Mouse (Mus musculus) liver, embryonic 11.5 days (tissue): ENCODE results near the gene Lats2. TPM values are rescaled to one million over a fixed set of nuclear protein-coding genes. Genes with fewer than 3 reads are reported as not detected.
A peak's percentile ranks its signal among the peaks of the same experiment; 100 is the strongest.

Source experiments
- ATAC-seq: fragments of 200-750 bp; cut with Nextera tagmentation; replicated peaks from 2 replicates; pipeline ENCODE4 v1.8.0; 2017; ENCODE audit warnings: moderate number of reproducible peaks, mild to moderate bottlenecking, moderate TSS enrichment, moderate library complexity; ENCODE audit not compliant: low FRiP score
- DNase-seq: peaks from one replicate; pipeline ENCODE4 v3.0.0-alpha.2; 2017; ENCODE audit warnings: low spot score
- H3K27ac ChIP-seq: fragments of 300-500 bp; sonication (generic); 2 replicates; pipeline ENCODE4 v1.5.1; 2014; ENCODE audit warnings: mild to moderate bottlenecking, low read depth, low read length, control low read depth
- H3K27me3 ChIP-seq: fragments of 300-500 bp; sonication (generic); replicated peaks from 2 replicates; pipeline ENCODE4 v1.6.1; 2014; ENCODE audit warnings: low read length, mixed read lengths; ENCODE audit not compliant: control insufficient read depth, insufficient read depth
- H3K36me3 ChIP-seq: fragments of 300-500 bp; sonication (generic); 2 replicates; pipeline ENCODE4 v1.6.1; 2014; ENCODE audit warnings: mild to moderate bottlenecking, low read length, moderate library complexity, mixed read lengths; ENCODE audit not compliant: control insufficient read depth, insufficient read depth
- H3K4me1 ChIP-seq: fragments of 300-500 bp; sonication (generic); replicated peaks from 2 replicates; pipeline ENCODE4 v1.6.1; 2014; ENCODE audit warnings: low read length, mixed read lengths; ENCODE audit not compliant: control insufficient read depth, insufficient read depth
- H3K4me2 ChIP-seq: fragments of 300-500 bp; sonication (generic); 2 replicates; pipeline ENCODE4 v1.6.1; 2014; ENCODE audit warnings: mild to moderate bottlenecking, control low read depth, moderate library complexity
- H3K4me3 ChIP-seq: fragments of 300-500 bp; sonication (generic); 2 replicates; pipeline ENCODE4 v1.5.1; 2014; ENCODE audit warnings: low read depth, low read length, control low read depth
- H3K9ac ChIP-seq: fragments of 300-500 bp; sonication (generic); 2 replicates; pipeline ENCODE4 v1.6.1; 2014; ENCODE audit warnings: low read depth, low read length, control low read depth
- H3K9me3 ChIP-seq: fragments of 300-500 bp; sonication (generic); 2 replicates; pipeline ENCODE4 v1.6.1; 2016; ENCODE audit warnings: low read length, inconsistent platforms, mixed read lengths; ENCODE audit not compliant: control insufficient read depth
- WGBS: fragments of 180-500 bp; shearing (Covaris S2); extraction: QIAGEN DNeasy Blood & Tissue Kit; methylation state at CpG from one replicate; pipeline ENCODE4 v1.1.7; 2014; 5-methylcytosine and 5-hydroxymethylcytosine counted together
- polyA plus RNA-seq: library from polyadenylated mRNA; unstranded; fragments of >200 nt; fragmentation: Nextera tagmentation; extraction: Ambion mirVana; gene quantifications from 2 replicates; pipeline ENCODE4 v1.2.1, GENCODE M21; 2014

Gene Lats2
- polyA plus RNA-seq = 8.7 and 9.7 TPM in 2 replicates

DNA sequence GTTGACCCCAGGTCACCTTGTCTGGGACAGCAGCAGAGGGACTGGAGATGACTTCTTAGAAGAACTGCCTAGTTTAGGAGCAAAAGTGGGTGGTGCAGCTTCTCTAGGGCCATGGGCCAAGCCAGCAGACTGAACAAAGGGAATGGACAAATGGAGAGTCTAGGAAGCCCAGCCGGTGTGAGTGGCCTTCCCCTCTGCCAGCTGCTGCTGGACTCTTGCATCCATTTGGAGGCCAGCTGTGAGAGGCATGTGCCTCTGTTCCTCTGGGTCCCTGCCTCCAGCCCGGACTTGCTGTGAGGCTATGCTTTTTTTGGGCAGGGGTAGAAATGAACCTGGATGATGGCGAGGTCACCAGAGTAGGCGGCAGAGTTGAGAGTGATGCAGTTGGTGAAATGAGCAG, at the start of gene Lats2:
Gene Lats2, minus strand, starts transcription at position 152 of the 400 bp plus-strand sequence.
- Histone ChIP-seq H3K4me2 (no peak within 1 kb of the TSS), H3K27ac (no peak within 1 kb of the TSS)

DNA sequence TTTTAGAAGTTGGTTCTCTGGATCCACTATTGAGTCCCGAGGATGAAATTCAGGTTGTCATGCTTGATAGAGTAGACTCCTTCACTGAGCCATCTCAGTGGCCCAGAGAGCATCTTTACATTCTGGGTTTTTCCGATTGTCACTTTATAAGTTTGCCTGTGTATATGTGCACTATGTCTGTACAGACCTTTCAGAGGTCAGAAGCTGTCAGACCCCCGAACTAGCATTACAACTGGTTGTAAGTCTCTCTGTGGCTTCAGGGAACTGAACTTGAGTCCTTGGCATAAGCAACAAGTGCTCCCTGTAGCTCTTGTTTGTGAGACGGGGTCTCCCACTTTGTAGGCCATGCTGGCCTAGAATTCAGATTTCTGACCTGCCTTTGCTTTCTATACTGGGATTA, 45.5 kb upstream of the Lats2 start:
- Histone ChIP-seq H3K36me3 (peaks cover 37% of the 10 kb centered on the region), H3K4me1 (peaks cover 5% of the 10 kb centered on the region), H3K4me2 (no peak overlapping the region), H3K4me3 (no peak overlapping the region), H3K27ac (no peak overlapping the region), H3K9me3 (no peaks in the 10 kb centered on the region), H3K9ac (no peak overlapping the region), H3K27me3 (no peaks in the 10 kb centered on the region)
- WGBS = 89% methylated on average over 4 of the region's 4 CpGs
- ATAC-seq (no peak), DNase-seq (no peak)

More for the DNA sequence above, at the start of gene Lats2:
- ATAC-seq (no peak), DNase-seq (no peak)
- Histone ChIP-seq H3K4me3 (no peak within 1 kb of the TSS), H3K9ac (no peak within 1 kb of the TSS), H3K9me3 (no peaks in the 10 kb centered on the region), H3K36me3 (no peaks in the 10 kb centered on the region), H3K27me3 (no peaks in the 10 kb centered on the region), H3K4me1 (peaks cover 8% of the 10 kb centered on the region)
- 88% methylated on average over 4 of the region's 4 CpGs for WGBS

- no peaks in the 10 kb centered on the region for H3K9me3 ChIP-seq
- H3K27me3 ChIP-seq = no peaks in the 10 kb centered on the region
- H3K9ac ChIP-seq = peak within 1 kb of the TSS; percentile 87
- peaks cover 5% of the 10 kb centered on the region for H3K4me1 ChIP-seq
- peak within 1 kb of the TSS; percentile 59 for H3K27ac ChIP-seq
- H3K4me2 ChIP-seq = peak within 1 kb of the TSS; percentile 92
- peaks cover 16% of the 10 kb centered on the region for H3K36me3 ChIP-seq
- H3K4me3 ChIP-seq = peak within 1 kb of the TSS; percentile 90
- WGBS = under 1% methylated on average over 89 of the region's 99 CpGs
- ATAC-seq (peak; percentile 95), DNase-seq (peak; percentile 98)
Observed at GRCm38 (mm10) chr14:57797991-57798931, 40.1 kb upstream of the Lats2 start, which contains the start of gene Sap18. Sap18 (plus strand) TSS chr14:57798180.

DNA sequence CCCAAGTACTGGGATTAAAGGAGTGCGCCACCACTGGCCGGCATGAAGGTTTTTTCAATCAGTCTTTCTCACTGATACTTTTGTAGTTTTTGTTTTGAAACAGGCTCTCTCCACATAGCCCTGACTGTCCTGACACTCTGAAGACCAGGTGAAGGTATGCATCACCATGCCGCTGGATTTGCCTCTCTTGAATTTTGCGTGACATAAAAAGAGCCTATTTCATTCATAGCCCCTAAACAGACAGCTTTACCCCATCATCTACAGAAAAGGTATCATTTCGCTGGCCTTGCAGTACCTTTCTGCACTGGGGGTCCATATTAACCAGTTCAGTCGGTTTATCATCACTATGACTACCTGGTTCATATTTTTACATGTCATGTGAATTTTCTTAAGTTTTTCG, 39.4 kb upstream of the Lats2 start:
- no peak overlapping the region; the same call in 1 of the 2 replicates for H3K27ac ChIP-seq

GRCm38 (mm10) chr14:57791171-57791570, 33.0 kb upstream of the Lats2 start:
- 78% methylated on average over 4 of the region's 4 CpGs for WGBS
- DNase-seq = no peak
- Histone ChIP-seq H3K27me3 (no peaks in the 10 kb centered on the region), H3K9ac (no peak overlapping the region), H3K9me3 (no peaks in the 10 kb centered on the region), H3K4me1 (no peaks in the 10 kb centered on the region), H3K36me3 (no peaks in the 10 kb centered on the region), H3K27ac (no peak overlapping the region), H3K4me2 (no peak overlapping the region), H3K4me3 (no peak overlapping the region)
- no peak for ATAC-seq

More for the DNA sequence above, 39.4 kb upstream of the Lats2 start:
- H3K4me1 ChIP-seq = peaks cover 5% of the 10 kb centered on the region
- peak overlapping the region; percentile 78 for H3K4me2 ChIP-seq
- H3K36me3 ChIP-seq = peaks cover 12% of the 10 kb centered on the region
- peak; percentile 24 for ATAC-seq
- H3K9ac ChIP-seq = peak overlapping the region; percentile 53; the same call in 1 of the 2 replicates
- no peaks in the 10 kb centered on the region for H3K27me3 ChIP-seq
- no peak for DNase-seq
- H3K4me3 ChIP-seq = peak overlapping the region; percentile 90
- H3K9me3 ChIP-seq = no peaks in the 10 kb centered on the region
- WGBS = 9% methylated on average over 7 of the region's 7 CpGs

- ATAC-seq = no peak
- 83% methylated on average over 9 of the region's 9 CpGs for WGBS
- Histone ChIP-seq H3K9me3 (no peaks in the 10 kb centered on the region), H3K4me2 (no peak overlapping the region), H3K27ac (no peak overlapping the region), H3K36me3 (no peaks in the 10 kb centered on the region), H3K4me3 (no peak overlapping the region), H3K27me3 (no peaks in the 10 kb centered on the region), H3K9ac (no peak overlapping the region), H3K4me1 (no peaks in the 10 kb centered on the region)
- DNase-seq = no peak
Observed at GRCm38 (mm10) chr14:57789759-57790158, 31.6 kb upstream of the Lats2 start.

DNA sequence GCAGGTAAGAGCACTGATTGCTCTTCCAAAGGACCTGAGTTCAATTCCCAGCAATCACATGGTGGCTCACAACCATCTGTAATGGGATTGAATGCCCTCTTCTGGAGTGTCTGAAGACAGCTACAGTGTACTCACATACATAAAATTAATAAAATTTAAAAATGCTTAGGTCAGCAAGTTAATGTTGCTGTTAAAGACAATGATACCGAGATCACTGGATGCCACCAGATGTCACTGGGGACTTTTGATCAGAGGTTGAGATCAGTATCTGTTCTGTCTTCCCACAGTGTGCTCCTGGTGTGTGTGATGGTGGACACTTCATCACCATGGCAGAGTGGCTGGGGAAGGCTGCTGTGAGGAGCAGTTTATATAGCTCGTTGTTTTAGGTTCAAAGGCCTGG, 31.1 kb upstream of the Lats2 start:
- H3K27me3 ChIP-seq = no peaks in the 10 kb centered on the region
- 77% methylated on average over 2 of the region's 2 CpGs for WGBS
- no peaks in the 10 kb centered on the region for H3K36me3 ChIP-seq
- H3K4me1 ChIP-seq = no peaks in the 10 kb centered on the region
- no peak overlapping the region for H3K9ac ChIP-seq
- H3K9me3 ChIP-seq = no peaks in the 10 kb centered on the region
- no peak overlapping the region for H3K4me2 ChIP-seq
- no peak overlapping the region for H3K4me3 ChIP-seq
- DNase-seq = no peak
- no peak overlapping the region for H3K27ac ChIP-seq
- no peak for ATAC-seq

DNA sequence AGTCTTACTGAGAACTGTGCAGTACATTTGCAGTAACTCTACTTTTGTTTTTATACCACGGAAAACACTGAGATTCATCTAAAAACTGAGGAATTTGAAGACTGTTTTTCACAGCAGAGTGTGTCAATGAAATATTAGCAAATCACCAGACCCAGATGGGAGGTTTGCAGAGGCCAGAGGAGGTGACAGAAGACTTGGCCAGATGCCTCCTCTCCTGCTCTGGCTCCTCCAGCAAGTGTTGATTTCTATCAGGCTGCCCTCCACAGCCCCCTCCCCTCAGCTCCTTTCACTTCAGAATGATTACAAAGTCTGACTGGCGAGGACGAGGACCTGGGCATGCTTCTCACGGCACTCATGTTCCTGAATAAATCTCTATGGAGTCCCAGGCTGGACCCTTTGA, 29.2 kb upstream of the Lats2 start:
- no peak for DNase-seq
- Histone ChIP-seq H3K4me1 (no peaks in the 10 kb centered on the region), H3K9ac (no peak overlapping the region), H3K4me2 (no peak overlapping the region), H3K4me3 (no peak overlapping the region), H3K27ac (no peak overlapping the region), H3K36me3 (no peaks in the 10 kb centered on the region), H3K27me3 (no peaks in the 10 kb centered on the region), H3K9me3 (no peaks in the 10 kb centered on the region)
- ATAC-seq = no peak
- 59% methylated on average over 4 of the region's 4 CpGs for WGBS
